In the genomic region with DNA sequence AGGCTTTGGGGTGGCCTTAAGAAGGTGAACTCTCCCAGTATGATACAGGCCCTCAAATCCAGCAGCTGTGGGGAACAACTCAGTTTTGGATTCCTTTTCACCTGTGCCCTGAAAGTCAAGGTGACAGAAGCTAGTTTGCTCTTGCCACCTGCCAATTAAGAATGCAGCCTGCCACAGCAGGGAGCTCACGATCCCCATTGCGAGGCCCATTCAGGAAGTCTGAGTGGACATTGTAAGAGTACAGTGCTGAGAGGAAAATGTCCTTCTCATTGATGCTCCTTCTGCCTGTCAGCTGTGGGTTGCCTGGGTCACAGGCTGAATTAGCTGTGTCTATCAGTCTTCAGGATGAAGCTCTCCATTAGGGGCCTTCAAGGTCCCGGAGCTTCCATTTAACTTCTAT, we compare ENCODE assay signal across 21 mouse cellular contexts. TPM values are rescaled to one million over a fixed set of nuclear protein-coding genes. Genes with fewer than 3 reads are reported as not detected.
DNase-seq lines count a peak whose midpoint lies in the region; ATAC-seq and TF ChIP-seq lines count a peak whose summit lies in the region.
"Had no signal": no experiment of that assay in that cellular context is flagged by ENCODE, and none has a peak within 500 bp of the region (broad histone marks: within the 10 kb centered on the region; RNA-seq: fewer than 3 reads in every experiment).

No protein-coding gene starts in this region.

- intact Hi-C loops in heart, postnatal 10 days (cut with DNase I) = no loop called here

- no peak overlapping the region for H3K4me3 ChIP-seq in heart, embryonic 10.5 days
- no peak overlapping the region for H3K4me3 ChIP-seq in kidney, adult 2 months (ENCODE audit: insufficient read depth, low read depth, low read length)
- H3K4me3 ChIP-seq in midbrain, embryonic 10.5 days = no peak overlapping the region
- H3K4me3 ChIP-seq in midbrain, postnatal 0 days (ENCODE audit: low read depth, low read length) = no peak overlapping the region
- H3K4me3 ChIP-seq: embryonic facial prominence, embryonic 10.5 days; erythroblast, embryonic 14.5 days; forebrain, embryonic 10.5 days; heart, embryonic 13.5 days; hindbrain, embryonic 15.5 days had no signal

- peak overlapping the region; percentile 29 for H3K27ac ChIP-seq in heart, embryonic 10.5 days
- H3K27ac ChIP-seq in kidney, adult 2 months (ENCODE audit: insufficient read depth, low read depth, low read length) = peak overlapping the region; percentile 3; the same call in 1 of the 2 replicates
- peak overlapping the region; percentile 42; the same call in 1 of the 2 replicates for H3K27ac ChIP-seq in midbrain, embryonic 10.5 days (replicated peaks)
- H3K27ac ChIP-seq in midbrain, postnatal 0 days (ENCODE audit: low read depth, low read length) = no peak overlapping the region
- H3K27ac ChIP-seq: forebrain, embryonic 10.5 days; heart, embryonic 13.5 days; hindbrain, embryonic 15.5 days had no signal

- H3K27me3 ChIP-seq in heart, embryonic 10.5 days (ENCODE audit: insufficient read depth, poor library complexity, severe bottlenecking) = no peaks in the 10 kb centered on the region
- no peaks in the 10 kb centered on the region for H3K27me3 ChIP-seq in kidney, adult 2 months (replicated peaks; ENCODE audit: control insufficient read depth, insufficient read depth, low read length)
- H3K27me3 ChIP-seq in midbrain, embryonic 10.5 days (ENCODE audit: low read depth, poor library complexity, severe bottlenecking) = no peaks in the 10 kb centered on the region
- no peaks in the 10 kb centered on the region for H3K27me3 ChIP-seq in midbrain, postnatal 0 days (ENCODE audit: insufficient read depth, low read length)
- H3K27me3 ChIP-seq: heart, embryonic 13.5 days; hindbrain, embryonic 15.5 days; Patski had no signal

- no peak overlapping the region for H3K9ac ChIP-seq in midbrain, postnatal 0 days (replicated peaks; ENCODE audit: low read length, poor library complexity, severe bottlenecking)
- H3K9ac ChIP-seq: heart, embryonic 13.5 days; hindbrain, embryonic 15.5 days had no signal

- DNase-seq in heart, embryonic 10.5 days (ENCODE audit: low spot score) = no peak
- no peak for DNase-seq in heart, postnatal 10 days
- no peak for DNase-seq in kidney, adult 2 months
- no peak for DNase-seq in kidney, postnatal 36 days
- DNase-seq in midbrain, embryonic 10.5 days (ENCODE audit: low spot score) = no peak
- no peak for DNase-seq in midbrain, postnatal 0 days (ENCODE audit: low spot score)
- DNase-seq in adrenal gland, postnatal 10 days = no peak
- DNase-seq: adrenal gland, postnatal 14 days; cerebellum, adult 18-20 months; heart, adult 18-20 months; heart, postnatal 4 days had no signal

- no peak for TF ChIP-seq POLR2A in kidney, adult 2 months (IDR thresholded peaks at IDR 0.05; ENCODE audit: low read depth, low read length)

- H3K4me1 ChIP-seq in heart, embryonic 10.5 days = peaks cover 40% of the 10 kb centered on the region
- H3K4me1 ChIP-seq in kidney, adult 2 months (ENCODE audit: control insufficient read depth, insufficient read depth, low read length) = peaks cover 33% of the 10 kb centered on the region
- peaks cover 36% of the 10 kb centered on the region for H3K4me1 ChIP-seq in midbrain, embryonic 10.5 days
- no peaks in the 10 kb centered on the region; the same call in 1 of the 2 replicates for H3K4me1 ChIP-seq in midbrain, postnatal 0 days (ENCODE audit: insufficient read depth, low read length)

- 62% methylated on average over 3 of the region's 3 CpGs for WGBS in heart, embryonic 10.5 days
- WGBS in kidney, adult 2 months = 68% methylated on average over 3 of the region's 3 CpGs
- 77% methylated on average over 3 of the region's 3 CpGs for WGBS in midbrain, embryonic 10.5 days
- 77% methylated on average over 3 of the region's 3 CpGs for WGBS in midbrain, postnatal 0 days

- no peak for ATAC-seq in midbrain, postnatal 0 days (ENCODE audit: low FRiP score)
- ATAC-seq in erythroblast, adult 5-6 weeks (replicated peaks; ENCODE audit: low FRiP score, poor library complexity, severe bottlenecking) = 0 out of 2 replicates have a peak, but pooled peaks have one; percentile 11
- ATAC-seq: forebrain, embryonic 14.5 days; intestine, postnatal 0 days; Patski had no signal

- H3K4me2 ChIP-seq in midbrain, postnatal 0 days (ENCODE audit: low read depth, low read length, poor library complexity, severe bottlenecking) = no peak overlapping the region
- H3K4me2 ChIP-seq: heart, embryonic 13.5 days; hindbrain, embryonic 15.5 days had no signal

- no peaks in the 10 kb centered on the region for H3K36me3 ChIP-seq in heart, embryonic 10.5 days
- no peaks in the 10 kb centered on the region for H3K36me3 ChIP-seq in kidney, adult 2 months (ENCODE audit: control insufficient read depth, insufficient read depth, low read length)
- no peaks in the 10 kb centered on the region for H3K36me3 ChIP-seq in midbrain, embryonic 10.5 days
- H3K36me3 ChIP-seq in midbrain, postnatal 0 days (ENCODE audit: insufficient read depth, low read length) = no peaks in the 10 kb centered on the region
- H3K36me3 ChIP-seq: embryonic facial prominence, embryonic 10.5 days; forebrain, embryonic 10.5 days; heart, embryonic 13.5 days; hindbrain, embryonic 15.5 days had no signal

- H3K9me3 ChIP-seq in heart, embryonic 10.5 days = no peaks in the 10 kb centered on the region
- H3K9me3 ChIP-seq in midbrain, embryonic 10.5 days (replicated peaks) = no peaks in the 10 kb centered on the region
- no peaks in the 10 kb centered on the region for H3K9me3 ChIP-seq in midbrain, postnatal 0 days (ENCODE audit: low read length)
- H3K9me3 ChIP-seq: embryonic facial prominence, embryonic 10.5 days; forebrain, embryonic 10.5 days; heart, embryonic 13.5 days; hindbrain, embryonic 15.5 days had no signal

- no peak for TF ChIP-seq CTCF in kidney, adult 2 months (conservative IDR thresholded peaks at IDR 0.05; ENCODE audit: insufficient read depth, insufficient read length, low read depth, low read length)
- TF ChIP-seq CTCF in midbrain, postnatal 0 days (IDR thresholded peaks at IDR 0.05) = no peak

RNA-seq across cellular contexts. Expression of a gene that starts 49.1 kb away (rescaled TPM):
- polyA plus RNA-seq in heart, embryonic 10.5 days (2016; fragmentation: Nextera tagmentation; extraction: Ambion mirVana) = 1.2 and 1.8 TPM in 2 replicates
- 1 to 10 TPM; 6.4 to 6.8 TPM for total RNA-seq in heart, postnatal 10 days (2021)
- 5.9 and 6.1 TPM in 2 replicates for polyA plus RNA-seq in kidney, adult 2 months (2012; rRNA removed)
- 0.91 and 1.0 TPM in 2 replicates for polyA plus RNA-seq in midbrain, embryonic 10.5 days (2016; fragmentation: Nextera tagmentation; extraction: Ambion mirVana)
- total RNA-seq in midbrain, postnatal 0 days (2014; rRNA removed) = 16.4 and 20.8 TPM in 2 replicates
- 2.1 and 2.5 TPM in 2 replicates for polyA plus RNA-seq in midbrain, postnatal 0 days (2015; fragmentation: Nextera tagmentation; extraction: Ambion mirVana)
- 4.8 and 5.0 TPM in 2 replicates for total RNA-seq in erythroblast, adult 5-6 weeks (2015; ENCODE audit: low replicate concordance)
- 3.0 and 3.6 TPM in 2 replicates for total RNA-seq in erythroblast, adult 5-6 weeks (2017; ENCODE audit: low replicate concordance)
- 1 to 10 TPM; 4.8 to 6.5 TPM for total RNA-seq in adrenal gland, postnatal 10 days (2021)
- polyA plus RNA-seq: C2C12 had no signal
